Mouse (Mus musculus) CH12.LX (cell line): Measurements from ENCODE around the gene Daam1. TPM values are rescaled to one million over a fixed set of nuclear protein-coding genes. Genes with fewer than 3 reads are reported as not detected.

Source experiments
- DNase-seq: peaks from one replicate; pipeline ENCODE4 v3.0.0-alpha.2; 2013; ENCODE audit errors: extremely low read depth
- H3K27ac ChIP-seq: 2 replicates; pipeline ENCODE4 v1.5.1; 2012; ENCODE audit warnings: low read depth, mild to moderate bottlenecking, control low read depth, moderate library complexity; ENCODE audit not compliant: insufficient read depth
- H3K27me3 ChIP-seq: replicated peaks from 2 replicates; pipeline ENCODE3; 2012; ENCODE audit warnings: inconsistent platforms
- H3K36me3 ChIP-seq, 2 experiments: replicated peaks in 1 of 2; 2 replicates each; pipeline versions ENCODE3 to v1.6.1; 2012; ENCODE audit warnings: inconsistent platforms in 1 of 2, low read length in 1 of 2, mild to moderate bottlenecking in 1 of 2, mixed read lengths in 1 of 2, moderate library complexity in 1 of 2; ENCODE audit not compliant: control insufficient read depth in 1 of 2, insufficient read depth in 1 of 2
- H3K4me1 ChIP-seq, 2 experiments: 2 replicates each; pipeline ENCODE4 v1.6.1; 2012; ENCODE audit warnings: inconsistent platforms in 1 of 2, moderate library complexity in 1 of 2; ENCODE audit not compliant: insufficient read depth in 2 of 2, control insufficient read depth in 1 of 2
- H3K4me2 ChIP-seq: 2 replicates; pipeline ENCODE4 v1.6.1; 2012; ENCODE audit warnings: low read depth, mild to moderate bottlenecking, control low read depth; ENCODE audit not compliant: poor library complexity, insufficient read depth, severe bottlenecking
- H3K4me3 ChIP-seq, 3 experiments: fragments of 150-350 bp in 1 of 3; sonication (generic) in 1 of 3; replicated peaks in 1 of 3; 2 replicates each; pipeline versions ENCODE3 to v1.5.1; 2011 to 2012; ENCODE audit warnings: low read depth in 2 of 3, low read length in 2 of 3, mild to moderate bottlenecking in 2 of 3, moderate library complexity in 2 of 3, control low read depth in 1 of 3, improper control_type of control experiment in 1 of 3, inconsistent platforms in 1 of 3, mixed read lengths in 1 of 3; ENCODE audit not compliant: poor library complexity in 1 of 3
- H3K79me2 ChIP-seq: replicated peaks from 2 replicates; pipeline ENCODE4 v1.6.1; 2012; ENCODE audit warnings: mild to moderate bottlenecking, moderate library complexity; ENCODE audit not compliant: control insufficient read depth, poor library complexity, insufficient read depth, severe bottlenecking; ENCODE audit errors: extremely low read depth
- H3K9ac ChIP-seq: 2 replicates; pipeline ENCODE4 v1.6.1; 2012; ENCODE audit warnings: low read depth, mild to moderate bottlenecking, control low read depth, moderate library complexity; ENCODE audit not compliant: insufficient read depth
- H3K9me3 ChIP-seq: replicated peaks from 2 replicates; pipeline ENCODE3; 2012; ENCODE audit warnings: low read length, inconsistent platforms, mixed read lengths
- CHD1 ChIP-seq: IDR thresholded peaks from 2 replicates; pipeline ENCODE4 v1.6.1; 2012; ENCODE audit warnings: low read depth, low read length, improper control_type of control experiment, inconsistent platforms
- CTCF ChIP-seq, 2 experiments: IDR thresholded peaks in 1 of 2; conservative IDR thresholded peaks in 1 of 2; 2 replicates each; pipeline ENCODE4 v1.5.1; 2011 to 2012; ENCODE audit warnings: low read depth in 2 of 2, low read length in 2 of 2, improper control_type of control experiment in 1 of 2, inconsistent platforms in 1 of 2, mild to moderate bottlenecking in 1 of 2, moderate library complexity in 1 of 2
- EP300 ChIP-seq: IDR thresholded peaks from 2 replicates; pipeline ENCODE4 v1.6.1; 2011; ENCODE audit warnings: low read length, improper control_type of control experiment
- ETS1 ChIP-seq: conservative IDR thresholded peaks from 2 replicates; pipeline ENCODE4 v1.6.1; 2012; ENCODE audit warnings: low read depth, mild to moderate bottlenecking, inconsistent platforms, low read length, improper control_type of control experiment, moderate library complexity
- GABPA ChIP-seq: IDR thresholded peaks from 2 replicates; pipeline ENCODE4 v1.6.1; 2012; ENCODE audit warnings: low read depth, low read length, improper control_type of control experiment, inconsistent platforms; ENCODE audit not compliant: insufficient replicate concordance
- HCFC1 ChIP-seq: IDR thresholded peaks from 2 replicates; pipeline ENCODE4 v1.6.1; 2012; ENCODE audit warnings: low read depth, mild to moderate bottlenecking, inconsistent platforms, low read length, improper control_type of control experiment
- IRF4 ChIP-seq: IDR thresholded peaks from 2 replicates; pipeline ENCODE4 v1.6.1; 2014; ENCODE audit warnings: low read depth, mild to moderate bottlenecking, inconsistent platforms, low read length, improper control_type of control experiment
- JUN ChIP-seq: IDR thresholded peaks from 2 replicates; pipeline ENCODE4 v1.6.1; 2011; ENCODE audit warnings: low read depth, mild to moderate bottlenecking, low read length, improper control_type of control experiment, moderate library complexity; ENCODE audit not compliant: insufficient read depth
- JUND ChIP-seq: conservative IDR thresholded peaks from 2 replicates; pipeline ENCODE4 v1.6.1; 2011; ENCODE audit warnings: low read depth, low read length, improper control_type of control experiment
- MAX ChIP-seq: IDR thresholded peaks from 2 replicates; pipeline ENCODE4 v1.6.1; 2011; ENCODE audit warnings: low read length, improper control_type of control experiment
- MEF2A ChIP-seq: IDR thresholded peaks from 2 replicates; pipeline ENCODE4 v1.6.1; 2014; ENCODE audit warnings: low read depth, mild to moderate bottlenecking, inconsistent platforms, low read length, improper control_type of control experiment, borderline replicate concordance
- MXI1 ChIP-seq: IDR thresholded peaks from 2 replicates; pipeline ENCODE4 v1.6.1; 2011; ENCODE audit warnings: mild to moderate bottlenecking, low read depth, low read length, improper control_type of control experiment
- NELFE ChIP-seq: IDR thresholded peaks from 2 replicates; pipeline ENCODE4 v1.6.1; 2011; ENCODE audit warnings: low read depth, low read length, improper control_type of control experiment
- NRF1 ChIP-seq: IDR thresholded peaks from 2 replicates; pipeline ENCODE4 v1.6.1; 2014; ENCODE audit warnings: low read depth, mild to moderate bottlenecking, inconsistent platforms, low read length, improper control_type of control experiment, moderate library complexity
- POLR2A ChIP-seq: IDR thresholded peaks from 2 replicates; pipeline ENCODE4 v1.6.1; 2011; ENCODE audit warnings: low read depth, mild to moderate bottlenecking, improper control_type of control experiment, low read length
- POLR2AphosphoS2 ChIP-seq: IDR thresholded peaks from 2 replicates; pipeline ENCODE4 v1.6.1; 2011; ENCODE audit warnings: low read depth, low read length, improper control_type of control experiment
- RAD21 ChIP-seq: IDR thresholded peaks from 2 replicates; pipeline ENCODE4 v1.6.1; 2011; ENCODE audit warnings: low read depth, mild to moderate bottlenecking, low read length, improper control_type of control experiment, moderate library complexity
- SMC3 ChIP-seq: IDR thresholded peaks from 2 replicates; pipeline ENCODE4 v1.6.1; 2011; ENCODE audit warnings: low read depth, low read length, improper control_type of control experiment
- TBP ChIP-seq: conservative IDR thresholded peaks from 2 replicates; pipeline ENCODE4 v1.6.1; 2011; ENCODE audit warnings: low read depth, low read length, improper control_type of control experiment
- UBTF ChIP-seq: IDR thresholded peaks from 2 replicates; pipeline ENCODE4 v1.6.1; 2012; ENCODE audit warnings: low read depth, mild to moderate bottlenecking, inconsistent platforms, low read length, improper control_type of control experiment, moderate library complexity
- ZC3H11A ChIP-seq: IDR thresholded peaks from 2 replicates; pipeline ENCODE4 v1.6.1; 2012; ENCODE audit warnings: low read depth, mild to moderate bottlenecking, inconsistent platforms, low read length, improper control_type of control experiment
- ZKSCAN1 ChIP-seq: IDR thresholded peaks from 2 replicates; pipeline ENCODE4 v1.6.1; 2012; ENCODE audit warnings: low read depth, inconsistent platforms, low read length, improper control_type of control experiment, borderline replicate concordance
- ZMIZ1 ChIP-seq: IDR thresholded peaks from 2 replicates; pipeline ENCODE4 v1.6.1; 2012; ENCODE audit warnings: low read depth, mild to moderate bottlenecking, inconsistent platforms, low read length, improper control_type of control experiment
- dilution Hi-C: fragments of 300-500 bp; cut with MboI; formaldehyde crosslinking; loops from 2 replicates; pipeline ENCODE4 v1.14.3; 2020; ENCODE audit warnings: low sequenced_read_pairs; ENCODE audit not compliant: extremely low pct_unique_long_range_greater_than_20kb, extremely low pct_ligation_motif_present
- in situ Hi-C: fragments of 300-500 bp; cut with MboI; formaldehyde crosslinking; loops from 3 replicates; pipeline ENCODE4 v1.14.3; 2019; ENCODE audit warnings: low sequenced_read_pairs, low pct_ligation_motif_present, low pct_unique_long_range_greater_than_20kb, mixed read lengths
- polyA plus RNA-seq: library from polyadenylated mRNA; unstranded; fragments of >175 nt; gene quantifications from 2 replicates; pipeline ENCODE4 v1.2.1, GENCODE M21; 2012; ENCODE audit warnings: low read depth; ENCODE audit not compliant: insufficient read length
- total RNA-seq, 2 experiments: library from RNA; depleted of rRNA; stranded (reverse); fragments of 300-350 nt in 1 of 2; fragments of >200 nt in 1 of 2; gene quantifications; 2 replicates each; pipeline ENCODE4 v1.2.3; 2012 to 2014

Daam1 gene
- total and polyA plus RNA-seq, 3 experiments: 10.7 to 27.9 (median 23.6) TPM

DNA sequence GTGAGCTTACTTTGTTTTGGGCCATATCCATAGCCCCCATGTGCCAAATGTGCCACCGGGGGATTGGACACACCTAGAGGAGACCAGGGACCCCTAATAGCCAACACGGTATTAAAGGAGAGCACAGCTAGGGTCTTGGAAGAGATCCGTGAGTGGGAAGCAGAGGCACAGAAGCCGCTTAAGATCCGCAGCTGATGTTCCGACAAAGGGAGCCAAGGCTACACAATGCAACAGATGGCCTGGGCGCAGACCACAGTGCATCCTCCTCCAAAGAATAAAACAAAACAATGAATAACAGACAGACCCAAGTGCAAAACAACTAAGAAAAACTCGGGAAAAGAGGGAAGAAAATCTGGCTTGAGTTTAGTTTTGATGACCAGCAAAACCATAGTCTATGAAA, 165.0 kb downstream of the Daam1 start:
- no peak overlapping the region for H3K9ac ChIP-seq
- H3K4me1 ChIP-seq: peaks cover 10 to 56% of the 10 kb centered on the region in 2 experiments
- DNase-seq: no peak
- peaks cover 10 to 50% of the 10 kb centered on the region in 2 experiments for H3K36me3 ChIP-seq
- in situ Hi-C loops: no loop called here
- no peaks in the 10 kb centered on the region for H3K9me3 ChIP-seq
- TF ChIP-seq NRF1 (no peak), NELFE (no peak), CTCF (conservative IDR thresholded peaks at IDR 0.05 in 1 of 2, IDR thresholded peaks at IDR 0.05 in 1 of 2; ENCODE audit: low read depth in 2 of 2, low read length in 2 of 2) (no peak), UBTF (no peak), ZC3H11A (no peak), ZMIZ1 (no peak), POLR2AphosphoS2 (no peak), ETS1 (no peak), RAD21 (no peak), MAX (no peak), CHD1 (no peak), HCFC1 (no peak), MEF2A (no peak)
- no peak overlapping the region for H3K4me2 ChIP-seq
- H3K79me2 ChIP-seq: no peaks in the 10 kb centered on the region
- no peaks in the 10 kb centered on the region for H3K27me3 ChIP-seq
- H3K4me3 ChIP-seq: no peak overlapping the region
- no peak overlapping the region for H3K27ac ChIP-seq
- dilution Hi-C loops: no loop called here

DNA sequence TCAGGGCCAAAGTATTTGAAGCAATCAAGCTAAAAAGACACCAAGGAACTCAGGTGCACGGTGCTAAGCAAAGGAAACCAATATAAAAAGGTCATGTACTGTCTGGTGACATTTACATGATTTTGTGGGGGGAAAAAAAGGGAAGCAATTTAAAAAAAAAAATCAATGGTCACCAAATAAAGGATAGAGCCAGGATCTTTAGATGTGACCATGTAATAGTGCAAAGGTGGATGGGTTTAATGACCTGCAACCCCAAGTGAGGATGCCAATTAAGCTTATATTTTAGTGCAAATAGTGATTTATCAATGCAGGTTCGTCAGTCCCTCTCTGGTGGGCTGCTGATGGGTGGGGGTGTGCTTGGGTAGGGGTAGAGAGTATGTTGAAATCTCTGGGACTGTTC, 166.0 kb downstream of the Daam1 start:
- no peaks in the 10 kb centered on the region for H3K9me3 ChIP-seq
- no peak overlapping the region for H3K27ac ChIP-seq
- H3K79me2 ChIP-seq: no peaks in the 10 kb centered on the region
- dilution Hi-C loops (no loop called here), in situ Hi-C loops (no loop called here)
- no peak overlapping the region for H3K4me2 ChIP-seq
- DNase-seq: no peak
- no peak overlapping the region for H3K4me3 ChIP-seq
- peaks cover 19 to 67% of the 10 kb centered on the region in 2 experiments for H3K4me1 ChIP-seq
- H3K27me3 ChIP-seq: no peaks in the 10 kb centered on the region
- no peak overlapping the region for H3K9ac ChIP-seq
- TF ChIP-seq JUN (no peak), IRF4 (no peak), GABPA (no peak), SMC3 (no peak), EP300 (no peak), MXI1 (no peak), POLR2A (no peak), ZKSCAN1 (no peak), TBP (no peak), RAD21 (no peak), JUND (no peak), CTCF (conservative IDR thresholded peaks at IDR 0.05 in 1 of 2, IDR thresholded peaks at IDR 0.05 in 1 of 2; ENCODE audit: low read depth in 2 of 2, low read length in 2 of 2) (no peak), NELFE (no peak)
- H3K36me3 ChIP-seq: peaks cover 10 to 39% of the 10 kb centered on the region in 2 experiments
